Mouse (Mus musculus) embryonic fibroblast, embryonic 13.5 days (primary cell): ENCODE results near the gene Arid1b.

Experiments
- CTCF ChIP-seq: IDR thresholded peaks from 2 replicates; pipeline ENCODE4 v1.5.1; 2011; ENCODE audit warnings: mild to moderate bottlenecking, control low read depth, low read length, moderate library complexity, borderline replicate concordance; ENCODE audit not compliant: insufficient read depth
- POLR2A ChIP-seq: IDR thresholded peaks from 2 replicates; pipeline ENCODE4 v1.6.1; 2011; ENCODE audit warnings: low read depth, mild to moderate bottlenecking, control low read depth, low read length, moderate library complexity

GRCm38 (mm10) chr17:5298891-5299559, 304.9 kb downstream of the Arid1b start:
- TF ChIP-seq CTCF (no peak), POLR2A (no peak)
